Mouse (Mus musculus) thymus, postnatal 10 days (tissue): ENCODE measurements around the gene Btbd35f8.
"Not testable (repeated sequence)": the region's sequence is repeated elsewhere in the genome, so short reads cannot be mapped to it uniquely, and the experiment has no call there.

Experiments used
- DNase-seq, 2 experiments: peaks; one replicate each; pipeline ENCODE4 v3.0.0; 2021; ENCODE audit warnings: low spot score in 2 of 2

The Btbd35f8 gene

GRCm38 (mm10) chrX:34450224-34450623, at the start of gene Btbd35f8:
Gene Btbd35f8, plus strand, starts transcription at chrX:34450524.
- not testable (repeated sequence) for DNase-seq
